Mouse (Mus musculus) granulocyte monocyte progenitor cell, adult 5-6 weeks (primary cell): ENCODE data around the gene Tph1. TPM values are rescaled to one million over a fixed set of nuclear protein-coding genes. Genes with fewer than 3 reads are reported as not detected.

Experiments used
- ATAC-seq: replicated peaks from 2 replicates; pipeline ENCODE4 v1.8.0; 2016; ENCODE audit warnings: mild to moderate bottlenecking, moderate TSS enrichment, inconsistent platforms; ENCODE audit not compliant: poor library complexity, severe bottlenecking
- total RNA-seq, 2 experiments: library from RNA; stranded (forward) in 1 of 2; stranded (reverse) in 1 of 2; fragments of 200-712, 200-1000 nt in 1 of 2; fragments of >200 nt in 1 of 2; fragmentation: Nextera tagmentation in 1 of 2; gene quantifications; 2 replicates each; pipeline ENCODE4 v1.2.3; 2014 to 2017

Tph1 gene
- total RNA-seq, 2 experiments from 2014 or later = 0.15 TPM; not detected in 1

- peak; percentile 77 for ATAC-seq
Measured at GRCm38 (mm10) chr7:46606391-46607030, 65.8 kb downstream of the Tph1 start.

GRCm38 (mm10) chr7:46603051-46603450 is 69.3 kb downstream of the Tph1 start:
- ATAC-seq = no peak

GRCm38 (mm10) chr7:46602079-46602478 is 70.3 kb downstream of the Tph1 start:
- no peak for ATAC-seq

GRCm38 (mm10) chr7:46601097-46601496 is 71.2 kb downstream of the Tph1 start:
- ATAC-seq = no peak

GRCm38 (mm10) chr7:46597006-46597405 is 75.3 kb downstream of the Tph1 start:
- no peak for ATAC-seq

Other genes starting within 250 kb of the Tph1 start
- gene Sergef, start 32.7 kb downstream of the Tph1 start, total RNA-seq (2014; fragmentation: Nextera tagmentation) = 11.2 and 24.1 TPM in 2 replicates
- gene Sergef, start 32.7 kb downstream of the Tph1 start, total RNA-seq (2017) = 10.4 and 12.4 TPM in 2 replicates
- gene Saal1, start 38.1 kb upstream of the Tph1 start, total RNA-seq (2014; fragmentation: Nextera tagmentation) = 23.5 and 23.9 TPM in 2 replicates
- 14.9 and 18.1 TPM in 2 replicates for gene Saal1, start 38.1 kb upstream of the Tph1 start, total RNA-seq (2017)
- not detected in 2 replicates for gene Saa3, start 43.2 kb upstream of the Tph1 start, total RNA-seq (2014; fragmentation: Nextera tagmentation)
- 1.2 TPM in 1 of 2 replicates, not detected in the other for gene Saa3, start 43.2 kb upstream of the Tph1 start, total RNA-seq (2017)
- gene Saa4, start 60.1 kb upstream of the Tph1 start, total RNA-seq (2014; fragmentation: Nextera tagmentation) = not detected in 2 replicates
- not detected in 2 replicates for gene Saa4, start 60.1 kb upstream of the Tph1 start, total RNA-seq (2017)
- not detected in 2 replicates for gene Saa1, start 70.4 kb upstream of the Tph1 start, total RNA-seq (2014; fragmentation: Nextera tagmentation)
- not detected in 2 replicates for gene Saa1, start 70.4 kb upstream of the Tph1 start, total RNA-seq (2017)
- gene Saa2, start 79.3 kb upstream of the Tph1 start, total RNA-seq (2014; fragmentation: Nextera tagmentation) = not detected in 2 replicates
- gene Saa2, start 79.3 kb upstream of the Tph1 start, total RNA-seq (2017) = not detected in 2 replicates
- 17.0 and 32.8 TPM in 2 replicates for gene Hps5, start 123.5 kb upstream of the Tph1 start, total RNA-seq (2014; fragmentation: Nextera tagmentation)
- 19.1 and 27.6 TPM in 2 replicates for gene Hps5, start 123.5 kb upstream of the Tph1 start, total RNA-seq (2017)
- 30.3 and 46.6 TPM in 2 replicates for gene Gtf2h1, start 123.6 kb upstream of the Tph1 start, total RNA-seq (2014; fragmentation: Nextera tagmentation)
- gene Gtf2h1, start 123.6 kb upstream of the Tph1 start, total RNA-seq (2017) = 67.0 and 83.9 TPM in 2 replicates
- 641 and 708 TPM in 2 replicates for gene Ldha, start 168.9 kb upstream of the Tph1 start, total RNA-seq (2014; fragmentation: Nextera tagmentation)
- gene Ldha, start 168.9 kb upstream of the Tph1 start, total RNA-seq (2017) = 507 and 538 TPM in 2 replicates
- gene Ldhc, start 188.7 kb upstream of the Tph1 start, total RNA-seq (2014; fragmentation: Nextera tagmentation) = 3.5 TPM in 1 of 2 replicates, not detected in the other
- gene Ldhc, start 188.7 kb upstream of the Tph1 start, total RNA-seq (2017) = 1.2 TPM in 1 of 2 replicates, not detected in the other
- gene Tsg101, start 247.4 kb upstream of the Tph1 start, total RNA-seq (2014; fragmentation: Nextera tagmentation) = 79.0 and 140 TPM in 2 replicates
- gene Tsg101, start 247.4 kb upstream of the Tph1 start, total RNA-seq (2017) = 33.1 and 43.8 TPM in 2 replicates